ENCODE assay signal across 10 mouse cellular contexts in genomic region chr7:4647291-4647690, GRCm38 (mm10). TPM values are rescaled to one million over a fixed set of nuclear protein-coding genes. Genes with fewer than 3 reads are reported as not detected.
DNase-seq lines count a peak whose midpoint lies in the region; TF ChIP-seq lines count a peak whose summit lies in the region.
"Had no signal": no experiment of that assay in that cellular context is flagged by ENCODE, and none has a peak within 500 bp of the region (broad histone marks: within the 10 kb centered on the region; RNA-seq: fewer than 3 reads in every experiment).

No protein-coding gene starts in this region.

- peaks cover 41% of the 10 kb centered on the region for H3K79me2 ChIP-seq in CH12.LX (replicated peaks; ENCODE audit: control insufficient read depth, extremely low read depth, insufficient read depth, poor library complexity, severe bottlenecking)

- H3K4me1 ChIP-seq in CH12.LX (ENCODE audit: control insufficient read depth in 1 of 2, insufficient read depth in 2 of 2): peaks cover 14 to 36% of the 10 kb centered on the region in 2 experiments

- no peak for TF ChIP-seq RAD21 in CH12.LX (IDR thresholded peaks at IDR 0.05; ENCODE audit: low read depth, low read length)

- H3K4me3 ChIP-seq in CH12.LX (replicated peaks in 1 of 3; ENCODE audit: low read depth in 2 of 3, low read length in 2 of 3, poor library complexity in 1 of 3): no peak overlapping the region
- H3K4me3 ChIP-seq: embryonic facial prominence, embryonic 13.5 days had no signal

- H3K9me3 ChIP-seq in CH12.LX (replicated peaks; ENCODE audit: low read length): no peaks in the 10 kb centered on the region
- H3K9me3 ChIP-seq: embryonic facial prominence, embryonic 13.5 days had no signal

- TF ChIP-seq CTCF in CH12.LX (conservative IDR thresholded peaks at IDR 0.05 in 1 of 2, IDR thresholded peaks at IDR 0.05 in 1 of 2; ENCODE audit: low read depth in 2 of 2, low read length in 2 of 2): no peak

- in situ Hi-C loops in CH12.LX (cut with MboI; ENCODE audit: low pct_ligation_motif_present, low pct_unique_long_range_greater_than_20kb, low sequenced_read_pairs): no loop called here

- no peak for TF ChIP-seq EP300 in CH12.LX (IDR thresholded peaks at IDR 0.05; ENCODE audit: low read length)

- H3K9ac ChIP-seq in CH12.LX (ENCODE audit: insufficient read depth, low read depth): no peak overlapping the region
- H3K9ac ChIP-seq: embryonic facial prominence, embryonic 13.5 days had no signal

- TF ChIP-seq POLR2A in CH12.LX (IDR thresholded peaks at IDR 0.05; ENCODE audit: low read depth, low read length): no peak

- peaks cover 51 to 76% of the 10 kb centered on the region in 2 experiments for H3K36me3 ChIP-seq in CH12.LX (replicated peaks in 1 of 2; ENCODE audit: control insufficient read depth in 1 of 2, insufficient read depth in 1 of 2, low read length in 1 of 2)

- H3K27ac ChIP-seq in CH12.LX (ENCODE audit: insufficient read depth, low read depth): no peak overlapping the region
- H3K27ac ChIP-seq: embryonic facial prominence, embryonic 13.5 days had no signal

- H3K4me2 ChIP-seq in CH12.LX (ENCODE audit: insufficient read depth, low read depth, poor library complexity, severe bottlenecking): no peak overlapping the region
- H3K4me2 ChIP-seq: embryonic facial prominence, embryonic 13.5 days had no signal

- intact Hi-C loops in heart, postnatal 10 days (cut with DNase I): no loop called here
- intact Hi-C loops in gastrocnemius, postnatal 36 days (cut with DNase I): no loop called here

- dilution Hi-C loops in CH12.LX (cut with MboI; ENCODE audit: extremely low pct_ligation_motif_present, extremely low pct_unique_long_range_greater_than_20kb, low sequenced_read_pairs): no loop called here

- H3K27me3 ChIP-seq in CH12.LX (replicated peaks): no peaks in the 10 kb centered on the region
- H3K27me3 ChIP-seq: embryonic facial prominence, embryonic 13.5 days had no signal

- DNase-seq in CD4-positive helper T cell, adult 2 months (ENCODE audit: low read depth, low spot score): peak; percentile 76
- peak; percentile 50 for DNase-seq in CH12.LX (ENCODE audit: extremely low read depth)
- DNase-seq in heart, postnatal 10 days: peak; percentile 60 to 62
- peak; percentile 36 for DNase-seq in lung, postnatal 14 days
- no peak for DNase-seq in cerebellum, postnatal 14 days
- DNase-seq in gastrocnemius, postnatal 36 days: no peak
- no peak for DNase-seq in urinary bladder, postnatal 4 days (ENCODE audit: low spot score in 2 of 2)
- no peak for DNase-seq in left cerebral cortex, adult 11 months (ENCODE audit: low spot score)

TF ChIP-seq in CH12.LX, 34 proteins besides CTCF, POLR2A, EP300 and RAD21:
- TF ChIP-seq UBTF (IDR thresholded peaks at IDR 0.05; ENCODE audit: low read depth, low read length): no peak
- TF ChIP-seq ZNF384 (IDR thresholded peaks at IDR 0.05; ENCODE audit: low read depth, low read length): no peak
- TF ChIP-seq JUN (IDR thresholded peaks at IDR 0.05; ENCODE audit: insufficient read depth, low read depth, low read length): no peak
- TF ChIP-seq MAX (IDR thresholded peaks at IDR 0.05; ENCODE audit: low read length): no peak
- TF ChIP-seq SMC3 (IDR thresholded peaks at IDR 0.05; ENCODE audit: low read depth, low read length): no peak
- TF ChIP-seq ZKSCAN1 (IDR thresholded peaks at IDR 0.05; ENCODE audit: borderline replicate concordance, low read depth, low read length): no peak
- no peak for TF ChIP-seq IRF4 (IDR thresholded peaks at IDR 0.05; ENCODE audit: low read depth, low read length)
- TF ChIP-seq ELF1 (IDR thresholded peaks at IDR 0.05; ENCODE audit: low read depth, low read length): no peak

RNA-seq across cellular contexts. Expression of gene Ppp6r1, which starts 11.5 kb away (rescaled TPM):
- 85.6 and 91.2 TPM in 2 replicates for total RNA-seq in CH12.LX (2012; rRNA removed)
- 53.0 and 59.2 TPM in 2 replicates for total RNA-seq in CH12.LX (2014; rRNA removed)
- polyA plus RNA-seq in CH12.LX (2012; ENCODE audit: insufficient read length, low read depth): 108 and 118 TPM in 2 replicates
- total RNA-seq in heart, postnatal 10 days (2021): 10 to 100 TPM; 77.3 to 80.7 TPM
- total RNA-seq in gastrocnemius, postnatal 36 days (2021): 10 to 100 TPM; 40.2 to 42.4 TPM

RNA-seq across cellular contexts. Expression of gene Tmem86b, which starts 16.1 kb away (rescaled TPM):
- total RNA-seq in CH12.LX (2012; rRNA removed) (5.9 and 7.2 TPM in 2 replicates), CH12.LX (2014; rRNA removed) (4.3 TPM in 2 replicates)
- polyA plus RNA-seq in CH12.LX (2012; ENCODE audit: insufficient read length, low read depth): 9.1 and 10.6 TPM in 2 replicates
- total RNA-seq in heart, postnatal 10 days (2021): 1 to 10 TPM; 6.2 to 6.6 TPM
- 1 to 10 TPM; 2.5 to 3.2 TPM for total RNA-seq in gastrocnemius, postnatal 36 days (2021)

RNA-seq across cellular contexts. Expression of gene Hspbp1, which starts 37.6 kb away (rescaled TPM):
- total RNA-seq in CH12.LX (2012; rRNA removed) (131 and 136 TPM in 2 replicates), CH12.LX (2014; rRNA removed) (92.3 and 98.8 TPM in 2 replicates)
- 82.7 and 90.6 TPM in 2 replicates for polyA plus RNA-seq in CH12.LX (2012; ENCODE audit: insufficient read length, low read depth)
- total RNA-seq in heart, postnatal 10 days (2021): 10 to 100 TPM; 45.0 to 46.7 TPM
- 10 to 100 TPM; 22.4 to 24.9 TPM for total RNA-seq in gastrocnemius, postnatal 36 days (2021)

RNA-seq across cellular contexts. Expression of gene Brsk1, which starts 43.1 kb away (rescaled TPM):
- total RNA-seq in CH12.LX (2012; rRNA removed) (0.21 and 0.25 TPM in 2 replicates), CH12.LX (2014; rRNA removed) (not detected in 2 replicates)
- polyA plus RNA-seq in CH12.LX (2012; ENCODE audit: insufficient read length, low read depth): not detected in 2 replicates
- total RNA-seq in heart, postnatal 10 days (2021): 1 to 10 TPM; 2.5 to 3.8 TPM
- 1 to 10 TPM in 1 of 2 experiments, under 1 TPM in 1; 0.54 to 1.6 TPM for total RNA-seq in gastrocnemius, postnatal 36 days (2021)

RNA-seq across cellular contexts. Expression of gene Ptprh, which starts 43.5 kb away (rescaled TPM):
- not detected in 2 replicates for total RNA-seq in CH12.LX (2012; rRNA removed)
- not detected in 2 replicates for total RNA-seq in CH12.LX (2014; rRNA removed)
- polyA plus RNA-seq in CH12.LX (2012; ENCODE audit: insufficient read length, low read depth): not detected in 2 replicates
- total RNA-seq in heart, postnatal 10 days (2021): not detected
- total RNA-seq in gastrocnemius, postnatal 36 days (2021): not detected
- polyA plus RNA-seq: embryonic facial prominence, embryonic 13.5 days; lung, embryonic 16.5 days had no signal

Comparison
In these comparisons a context has a peak if more than half of its experiments do, and no peak if none do; other contexts are left out.
1. DNase-seq: peak in CD4-positive helper T cell, adult 2 months (single experiment), CH12.LX (single experiment), heart, postnatal 10 days (2 of 2) and lung, postnatal 14 days (single experiment); none in cerebellum, postnatal 14 days (0 of 2), gastrocnemius, postnatal 36 days (0 of 2), urinary bladder, postnatal 4 days (0 of 2) and left cerebral cortex, adult 11 months (single experiment).